Mouse (Mus musculus) limb, embryonic 11.5 days (tissue): ENCODE data around the gene Rcan1. TPM values are rescaled to one million over a fixed set of nuclear protein-coding genes. Genes with fewer than 3 reads are reported as not detected.
A peak's percentile ranks its signal among the peaks of the same experiment; 100 is the strongest.

Source experiments
- ATAC-seq: fragments of 200-750 bp; cut with Nextera tagmentation; 2 replicates; pipeline ENCODE4 v1.8.0; 2017; ENCODE audit warnings: low read depth; ENCODE audit not compliant: insufficient number of reproducible peaks, low FRiP score, low TSS enrichment
- DNase-seq: peaks from one replicate; pipeline ENCODE4 v3.0.0-alpha.2; 2015; ENCODE audit warnings: low spot score
- H3K27ac ChIP-seq: fragments of 300-500 bp; sonication (generic); replicated peaks from 2 replicates; pipeline ENCODE4 v1.5.1; 2014; ENCODE audit warnings: low read depth, mild to moderate bottlenecking, low read length
- H3K27me3 ChIP-seq: fragments of 300-500 bp; sonication (generic); 2 replicates; pipeline ENCODE4 v1.6.1; 2014; ENCODE audit warnings: mild to moderate bottlenecking, low read length, mixed read lengths; ENCODE audit not compliant: control insufficient read depth, insufficient read depth
- H3K36me3 ChIP-seq: fragments of 300-500 bp; sonication (generic); 2 replicates; pipeline ENCODE4 v1.6.1; 2014; ENCODE audit warnings: mild to moderate bottlenecking, low read length, moderate library complexity, mixed read lengths; ENCODE audit not compliant: control insufficient read depth, insufficient read depth
- H3K4me1 ChIP-seq: fragments of 300-500 bp; sonication (generic); 2 replicates; pipeline ENCODE4 v1.6.1; 2014; ENCODE audit warnings: low read length, mixed read lengths; ENCODE audit not compliant: control insufficient read depth, insufficient read depth
- H3K4me2 ChIP-seq: fragments of 300-500 bp; sonication (generic); 2 replicates; pipeline ENCODE4 v1.6.1; 2014; ENCODE audit warnings: low read depth, mild to moderate bottlenecking, moderate library complexity; ENCODE audit not compliant: severe bottlenecking
- H3K4me3 ChIP-seq: fragments of 300-500 bp; sonication (generic); 2 replicates; pipeline ENCODE4 v1.5.1; 2014; ENCODE audit warnings: low read depth, low read length
- H3K9ac ChIP-seq: fragments of 300-500 bp; sonication (generic); 2 replicates; pipeline ENCODE4 v1.6.1; 2014; ENCODE audit warnings: mild to moderate bottlenecking, low read length
- H3K9me3 ChIP-seq: fragments of 300-500 bp; sonication (generic); 2 replicates; pipeline ENCODE4 v1.6.1; 2016; ENCODE audit warnings: low read length; ENCODE audit not compliant: control insufficient read depth
- WGBS: fragments of 180-500 bp; shearing (Covaris S2); extraction: QIAGEN DNeasy Blood & Tissue Kit; methylation state at CpG from one replicate; pipeline ENCODE4 v1.1.7; 2014; 5-methylcytosine and 5-hydroxymethylcytosine counted together
- polyA plus RNA-seq: library from polyadenylated mRNA; unstranded; fragments of >200 nt; fragmentation: Nextera tagmentation; extraction: Ambion mirVana; gene quantifications from 2 replicates; pipeline ENCODE4 v1.2.1, GENCODE M21; 2014

The Rcan1 gene
- polyA plus RNA-seq, 1 experiment from 2014 or later, result 33.0 TPM

GRCm38 (mm10) chr16:92376976-92377375 lies 93.7 kb downstream of the Rcan1 start:
- no peak overlapping the region for H3K4me2 ChIP-seq

GRCm38 (mm10) chr16:92371623-92372022 lies 99.0 kb downstream of the Rcan1 start:
- ATAC-seq (no peak), DNase-seq (no peak)
- no peaks in the 10 kb centered on the region for H3K9me3 ChIP-seq
- H3K4me3 ChIP-seq, result no peak overlapping the region
- H3K27me3 ChIP-seq, result no peaks in the 10 kb centered on the region
- H3K36me3 ChIP-seq, result no peaks in the 10 kb centered on the region
- no peak overlapping the region for H3K27ac ChIP-seq
- H3K4me1 ChIP-seq, result no peaks in the 10 kb centered on the region
- H3K4me2 ChIP-seq, result no peak overlapping the region
- WGBS, result 44% methylated on average over 5 of the region's 5 CpGs
- no peak overlapping the region for H3K9ac ChIP-seq

More at GRCm38 (mm10) chr16:92376976-92377375, 93.7 kb downstream of the Rcan1 start:
- Histone ChIP-seq H3K36me3 (no peaks in the 10 kb centered on the region), H3K4me3 (no peak overlapping the region), H3K9ac (no peak overlapping the region), H3K9me3 (no peaks in the 10 kb centered on the region), H3K4me1 (no peaks in the 10 kb centered on the region), H3K27me3 (no peaks in the 10 kb centered on the region), H3K27ac (no peak overlapping the region)
- no peak for ATAC-seq
- DNase-seq, result no peak
- WGBS, result 93% methylated on average over 6 of the region's 6 CpGs

- H3K4me2 ChIP-seq, result no peak overlapping the region
- H3K9ac ChIP-seq, result no peak overlapping the region
- WGBS, result 35% methylated on average over 2 of the region's 2 CpGs
- H3K36me3 ChIP-seq, result no peaks in the 10 kb centered on the region
- DNase-seq, result no peak
- no peaks in the 10 kb centered on the region for H3K27me3 ChIP-seq
- H3K4me1 ChIP-seq, result no peaks in the 10 kb centered on the region
- ATAC-seq, result 0 out of 2 replicates have a peak, but pooled peaks have one; percentile 60
- no peak overlapping the region for H3K4me3 ChIP-seq
- H3K27ac ChIP-seq, result no peak overlapping the region
- H3K9me3 ChIP-seq, result no peaks in the 10 kb centered on the region
Measured at GRCm38 (mm10) chr16:92369260-92369659, 101.4 kb downstream of the Rcan1 start.

GRCm38 (mm10) chr16:92365477-92365876 lies 105.2 kb downstream of the Rcan1 start:
- no peak overlapping the region for H3K4me2 ChIP-seq
- no peaks in the 10 kb centered on the region for H3K36me3 ChIP-seq
- 71% methylated on average over 7 of the region's 7 CpGs for WGBS
- no peak overlapping the region for H3K27ac ChIP-seq
- H3K9me3 ChIP-seq, result no peaks in the 10 kb centered on the region
- no peaks in the 10 kb centered on the region for H3K27me3 ChIP-seq
- no peak overlapping the region for H3K9ac ChIP-seq
- no peaks in the 10 kb centered on the region for H3K4me1 ChIP-seq
- no peak for DNase-seq
- no peak overlapping the region for H3K4me3 ChIP-seq
- ATAC-seq, result no peak

GRCm38 (mm10) chr16:92360711-92361110 lies 110.0 kb downstream of the Rcan1 start:
- DNase-seq (no peak), ATAC-seq (no peak)
- WGBS, result 78% methylated on average over 7 of the region's 7 CpGs
- peaks cover 7% of the 10 kb centered on the region; the same call in 1 of the 2 replicates for H3K4me1 ChIP-seq
- H3K27ac ChIP-seq, result no peak overlapping the region
- no peak overlapping the region for H3K4me2 ChIP-seq
- H3K36me3 ChIP-seq, result no peaks in the 10 kb centered on the region
- H3K9ac ChIP-seq, result no peak overlapping the region
- no peak overlapping the region for H3K4me3 ChIP-seq
- H3K9me3 ChIP-seq, result no peaks in the 10 kb centered on the region
- H3K27me3 ChIP-seq, result no peaks in the 10 kb centered on the region

GRCm38 (mm10) chr16:92359229-92359628 lies 111.4 kb downstream of the Rcan1 start, which contains the start of gene Kcne1:
Gene Kcne1 (minus strand): TSS chr16:92359468.
- Histone ChIP-seq H3K4me2 (peak within 1 kb of the TSS; percentile 10; the same call in 1 of the 2 replicates), H3K9me3 (no peaks in the 10 kb centered on the region), H3K4me1 (peaks cover 7% of the 10 kb centered on the region; the same call in 1 of the 2 replicates), H3K27ac (no peak within 1 kb of the TSS), H3K9ac (no peak within 1 kb of the TSS), H3K36me3 (no peaks in the 10 kb centered on the region), H3K4me3 (no peak within 1 kb of the TSS), H3K27me3 (no peaks in the 10 kb centered on the region)
- ATAC-seq (no peak), DNase-seq (no peak)
- WGBS, result 42% methylated on average over 9 of the region's 9 CpGs

GRCm38 (mm10) chr16:92358734-92359133 lies 111.9 kb downstream of the Rcan1 start:
- DNase-seq, result peak; percentile 39
- 22% methylated on average over 9 of the region's 9 CpGs for WGBS
- Histone ChIP-seq H3K4me1 (peaks cover 10% of the 10 kb centered on the region; the same call in 1 of the 2 replicates), H3K4me2 (peak overlapping the region; percentile 10; the same call in 1 of the 2 replicates), H3K27me3 (no peaks in the 10 kb centered on the region), H3K36me3 (no peaks in the 10 kb centered on the region), H3K4me3 (no peak overlapping the region), H3K27ac (no peak overlapping the region), H3K9me3 (no peaks in the 10 kb centered on the region), H3K9ac (no peak overlapping the region)
- ATAC-seq, result peak; percentile 36; the same call in 1 of the 2 replicates

GRCm38 (mm10) chr16:92357566-92357965 lies 113.1 kb downstream of the Rcan1 start:
- no peaks in the 10 kb centered on the region for H3K27me3 ChIP-seq

GRCm38 (mm10) chr16:92357023-92357422 lies 113.6 kb downstream of the Rcan1 start:
- Histone ChIP-seq H3K4me1 (peaks cover 13% of the 10 kb centered on the region), H3K27ac (no peak overlapping the region), H3K9ac (no peak overlapping the region), H3K27me3 (no peaks in the 10 kb centered on the region), H3K36me3 (no peaks in the 10 kb centered on the region), H3K9me3 (no peaks in the 10 kb centered on the region), H3K4me2 (no peak overlapping the region), H3K4me3 (no peak overlapping the region)
- no peak for DNase-seq
- no peak for ATAC-seq
- 82% methylated on average over 9 of the region's 9 CpGs for WGBS

More at GRCm38 (mm10) chr16:92357566-92357965, 113.1 kb downstream of the Rcan1 start:
- DNase-seq (no peak), ATAC-seq (no peak)
- peaks cover 13% of the 10 kb centered on the region for H3K4me1 ChIP-seq
- WGBS, result 80% methylated on average over 10 of the region's 10 CpGs
- H3K36me3 ChIP-seq, result no peaks in the 10 kb centered on the region
- no peak overlapping the region for H3K4me2 ChIP-seq
- no peak overlapping the region for H3K27ac ChIP-seq
- H3K9ac ChIP-seq, result no peak overlapping the region
- no peak overlapping the region for H3K4me3 ChIP-seq
- no peaks in the 10 kb centered on the region for H3K9me3 ChIP-seq
